Mouse (Mus musculus): ENCODE measurements at regions not wholly inside any gene's neighbourhood (a gene's known extent, or its start where the extent isn't known, plus 50 kb on each side); places are given as distances from the start of the nearest gene placed in this dataset.

DNA sequence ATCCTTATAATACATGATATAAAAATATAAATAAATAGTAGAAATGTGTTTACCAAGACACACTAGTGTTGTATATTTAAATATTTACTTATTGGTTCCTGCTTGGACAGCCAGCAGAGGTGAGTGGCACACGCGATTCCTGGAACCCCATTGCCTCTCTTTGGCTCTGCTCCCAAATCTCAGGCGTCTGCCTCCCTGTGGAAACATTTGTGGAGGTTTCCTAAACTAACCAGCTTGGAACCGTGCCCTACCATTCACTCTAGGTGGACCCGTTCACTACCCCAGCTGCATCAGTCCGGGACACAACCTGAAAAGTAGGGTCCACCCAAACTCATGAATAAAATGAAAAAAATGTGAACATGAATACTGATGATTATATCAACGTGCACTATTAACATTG, 404.0 kb upstream of the Defb41 start:
- no peak for ATAC-seq (replicated peaks)
- H3K27ac ChIP-seq (replicated peaks), result no peak overlapping the region

DNA sequence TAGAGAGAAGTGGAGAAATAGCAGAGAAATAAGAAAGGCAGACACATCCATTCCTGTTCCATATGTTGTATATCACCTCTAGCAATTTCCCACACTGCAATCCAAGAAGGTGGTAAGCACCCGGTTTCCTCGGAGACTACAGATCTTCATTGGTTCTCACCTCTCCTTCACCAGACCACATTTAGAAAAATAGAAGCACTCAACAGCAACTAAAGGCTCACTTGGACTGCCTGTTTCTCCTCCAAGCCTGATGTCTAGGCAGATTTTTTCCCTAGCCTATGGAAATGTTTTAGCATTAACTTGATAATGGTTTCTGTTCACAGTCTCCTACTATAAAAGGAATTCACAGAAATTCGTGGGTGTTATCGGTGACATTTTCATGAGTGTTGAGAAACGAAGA, 403.3 kb upstream of the Defb41 start:
- Histone ChIP-seq H3K4me3 (no peak overlapping the region), H3K36me3 (no peaks in the 10 kb centered on the region), H3K27me3 (no peaks in the 10 kb centered on the region), H3K4me2 (replicated peaks) (no peak overlapping the region), H3K9me3 (no peaks in the 10 kb centered on the region), H3K4me1 (no peaks in the 10 kb centered on the region), H3K27ac (replicated peaks) (no peak overlapping the region), H3K9ac (replicated peaks) (no peak overlapping the region)
- no peak for ATAC-seq (replicated peaks)
- 87% methylated on average over 5 of the region's 5 CpGs for WGBS

More for the DNA sequence above, 404.0 kb upstream of the Defb41 start:
- Histone ChIP-seq H3K27me3 (no peaks in the 10 kb centered on the region), H3K4me3 (no peak overlapping the region), H3K36me3 (no peaks in the 10 kb centered on the region), H3K4me2 (replicated peaks) (no peak overlapping the region), H3K4me1 (no peaks in the 10 kb centered on the region), H3K9me3 (no peaks in the 10 kb centered on the region), H3K9ac (replicated peaks) (no peak overlapping the region)
- WGBS, result 81% methylated on average over 7 of the region's 7 CpGs

DNA sequence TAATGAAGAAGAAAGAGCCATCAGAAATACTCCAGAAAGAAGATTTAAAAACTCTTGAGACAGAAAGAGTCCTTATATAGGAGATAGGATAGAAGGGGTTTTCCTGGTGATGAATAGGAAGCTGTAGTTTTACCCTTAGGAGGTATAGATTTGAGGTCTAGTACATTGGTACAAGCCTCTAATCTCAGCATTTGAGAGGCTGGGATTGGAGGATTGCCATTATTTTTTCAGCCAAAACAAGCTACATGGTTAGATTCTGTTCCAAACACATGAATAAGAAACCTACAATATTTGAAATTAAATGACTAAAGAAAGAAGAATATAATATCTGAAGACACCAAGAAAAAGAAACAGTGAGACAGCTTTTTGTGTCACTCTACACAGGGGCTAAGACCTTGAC, 375.9 kb upstream of the Defb41 start:
- H3K36me3 ChIP-seq, result no peaks in the 10 kb centered on the region
- H3K4me1 ChIP-seq, result no peaks in the 10 kb centered on the region; the same call in 1 of the 2 replicates
- no peak overlapping the region for H3K9ac ChIP-seq (replicated peaks)
- no peaks in the 10 kb centered on the region for H3K9me3 ChIP-seq
- ATAC-seq (replicated peaks), result no peak
- no peak overlapping the region for H3K27ac ChIP-seq (replicated peaks)
- H3K4me3 ChIP-seq, result no peak overlapping the region
- no peak overlapping the region for H3K4me2 ChIP-seq (replicated peaks)
- H3K27me3 ChIP-seq, result no peaks in the 10 kb centered on the region

DNA sequence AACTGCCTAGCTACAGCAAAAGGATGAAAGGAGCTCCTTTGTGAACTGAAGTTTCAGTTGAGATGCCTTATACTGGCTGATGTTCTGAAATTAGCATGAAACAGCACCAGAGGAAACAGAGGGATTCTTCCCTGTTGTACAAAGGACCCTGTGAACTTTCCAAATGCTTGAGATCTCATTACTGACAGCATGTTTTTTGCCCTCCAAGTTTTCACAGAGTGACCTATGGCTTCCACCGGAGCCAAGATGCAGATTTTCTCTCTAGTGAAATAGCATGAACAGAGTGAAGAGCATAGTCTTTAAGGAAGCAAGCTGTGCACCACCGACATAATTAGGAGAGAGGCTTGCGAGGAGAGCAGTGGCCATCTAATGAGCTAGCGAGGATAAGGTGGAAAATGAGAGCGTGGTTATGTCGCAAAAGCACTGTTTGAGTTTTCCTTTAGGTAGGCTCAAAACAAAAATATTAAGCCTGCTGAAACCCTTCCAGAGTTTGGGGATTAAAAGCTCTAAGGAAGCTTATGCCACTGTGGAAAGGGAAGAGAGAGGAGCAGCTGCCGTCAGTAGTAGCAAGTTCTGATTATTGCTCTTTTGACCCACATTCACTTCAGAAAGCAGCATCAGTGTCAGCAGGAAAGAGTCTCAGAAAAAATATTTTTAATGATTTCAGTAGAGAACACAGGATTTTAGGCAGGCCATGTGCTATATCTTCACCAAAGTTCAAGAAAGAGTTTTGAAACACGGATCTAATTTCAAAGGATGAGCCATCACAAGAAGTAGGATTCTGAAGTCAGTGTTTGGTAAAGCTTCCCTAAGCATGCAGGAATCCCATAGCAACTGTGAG, 374.7 kb upstream of the Defb41 start:
- no peak overlapping the region for H3K27ac ChIP-seq (replicated peaks)
- H3K36me3 ChIP-seq, result no peaks in the 10 kb centered on the region
- no peaks in the 10 kb centered on the region for H3K9me3 ChIP-seq
- no peak overlapping the region for H3K4me3 ChIP-seq
- no peaks in the 10 kb centered on the region; the same call in 1 of the 2 replicates for H3K4me1 ChIP-seq
- H3K9ac ChIP-seq (replicated peaks), result no peak overlapping the region
- peak; percentile 72; the same call in 1 of the 2 replicates for ATAC-seq (replicated peaks)
- no peaks in the 10 kb centered on the region for H3K27me3 ChIP-seq
- no peak overlapping the region for H3K4me2 ChIP-seq (replicated peaks)
- WGBS, result 7% methylated on average over 8 of the region's 8 CpGs

DNA sequence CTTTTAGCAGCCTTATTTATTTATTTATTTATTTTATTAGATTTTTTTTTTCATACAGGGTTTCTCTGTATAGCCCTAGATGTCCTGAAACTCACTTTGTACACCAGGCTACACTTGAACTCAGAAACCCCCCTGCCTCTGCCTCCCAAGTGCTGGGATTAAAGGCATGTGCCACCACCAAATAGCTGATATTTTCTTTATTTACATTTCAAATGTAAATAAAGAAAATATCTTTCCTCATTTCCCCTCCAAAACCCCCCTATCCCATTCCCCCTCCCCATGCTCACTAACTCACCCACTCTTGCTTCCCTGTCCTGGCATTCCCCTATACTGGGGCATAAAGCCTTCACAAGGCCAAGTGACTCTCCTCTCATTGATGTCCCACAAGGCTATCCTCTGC, 372.4 kb upstream of the Defb41 start:
- Histone ChIP-seq H3K9ac (replicated peaks) (no peak overlapping the region), H3K9me3 (no peaks in the 10 kb centered on the region), H3K4me2 (replicated peaks) (no peak overlapping the region), H3K4me3 (no peak overlapping the region), H3K4me1 (no peaks in the 10 kb centered on the region; the same call in 1 of the 2 replicates), H3K36me3 (no peaks in the 10 kb centered on the region), H3K27me3 (no peaks in the 10 kb centered on the region), H3K27ac (replicated peaks) (no peak overlapping the region)
- no peak for ATAC-seq (replicated peaks)

DNA sequence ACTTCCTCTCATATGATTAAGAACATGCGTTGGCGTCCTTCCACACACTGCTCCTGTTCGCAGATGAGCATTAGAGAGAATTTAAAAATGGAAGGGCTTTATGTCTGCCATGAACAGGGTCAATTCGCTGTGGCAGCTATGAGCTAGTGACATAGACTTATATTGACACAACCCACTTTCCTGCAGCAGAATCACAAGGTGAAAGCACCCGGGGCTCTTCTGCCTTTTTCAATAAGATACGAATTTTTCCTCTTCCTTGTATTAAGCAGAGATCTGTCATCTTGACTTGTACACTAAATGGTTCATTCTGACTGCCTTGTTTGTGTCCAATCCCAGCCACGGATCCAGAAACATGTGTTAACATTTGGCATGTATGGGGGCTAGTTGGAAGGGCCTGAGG, 345.3 kb upstream of the Defb41 start:
- Histone ChIP-seq H3K4me1 (no peaks in the 10 kb centered on the region), H3K27ac (replicated peaks) (no peak overlapping the region), H3K9ac (replicated peaks) (no peak overlapping the region), H3K4me3 (no peak overlapping the region), H3K9me3 (no peaks in the 10 kb centered on the region), H3K4me2 (replicated peaks) (no peak overlapping the region), H3K36me3 (no peaks in the 10 kb centered on the region), H3K27me3 (no peaks in the 10 kb centered on the region)
- WGBS, result 85% methylated on average over 7 of the region's 7 CpGs
- no peak for ATAC-seq (replicated peaks)

DNA sequence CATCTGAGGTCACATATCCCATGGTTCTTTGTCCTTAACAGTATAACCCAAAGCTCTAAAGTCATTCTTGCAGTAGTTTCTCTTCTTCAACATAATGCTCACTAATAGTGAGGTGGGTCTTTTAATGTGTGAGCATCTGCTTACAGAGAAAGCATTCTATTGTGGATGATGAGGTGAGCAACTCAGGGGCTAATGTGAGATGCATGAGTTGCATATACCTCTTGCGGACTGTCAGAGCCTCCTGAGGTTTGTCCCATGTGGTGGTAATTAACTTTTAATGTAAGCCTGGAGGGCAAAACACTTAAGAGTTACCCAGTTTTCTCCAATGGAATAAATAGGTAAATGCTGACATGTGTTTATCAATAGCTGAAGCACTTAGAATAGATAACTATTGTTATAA, 334.9 kb upstream of the Defb41 start:
- Histone ChIP-seq H3K27me3 (no peaks in the 10 kb centered on the region), H3K9me3 (no peaks in the 10 kb centered on the region), H3K4me3 (no peak overlapping the region), H3K9ac (replicated peaks) (no peak overlapping the region), H3K36me3 (no peaks in the 10 kb centered on the region), H3K27ac (replicated peaks) (no peak overlapping the region), H3K4me2 (replicated peaks) (no peak overlapping the region), H3K4me1 (no peaks in the 10 kb centered on the region)
- 69% methylated on average over 1 of the region's 1 CpGs for WGBS
- ATAC-seq (replicated peaks), result no peak

DNA sequence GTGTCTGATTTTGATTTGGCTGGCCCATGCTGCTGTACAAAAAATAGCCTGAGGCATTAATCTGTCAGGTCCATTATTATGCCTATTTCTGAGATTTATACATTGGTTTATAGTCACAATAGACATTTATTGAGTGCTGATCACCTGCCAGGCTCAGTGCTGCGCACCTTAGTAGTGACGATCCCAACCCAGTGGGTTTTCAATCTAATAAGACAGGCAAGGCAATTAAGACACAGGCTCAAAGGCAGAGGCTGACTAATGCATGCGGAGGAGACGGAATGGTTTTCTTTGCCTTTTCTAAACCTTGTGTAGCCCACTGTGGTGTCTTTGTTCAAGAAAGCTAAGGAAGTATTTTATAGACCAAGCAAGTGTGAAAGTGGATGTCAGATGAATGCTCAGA, 334.0 kb upstream of the Defb41 start:
- 14% methylated on average over 4 of the region's 4 CpGs for WGBS
- no peak overlapping the region for H3K4me3 ChIP-seq
- H3K4me2 ChIP-seq (replicated peaks), result no peak overlapping the region
- no peak overlapping the region for H3K9ac ChIP-seq (replicated peaks)
- H3K36me3 ChIP-seq, result no peaks in the 10 kb centered on the region
- H3K27me3 ChIP-seq, result no peaks in the 10 kb centered on the region
- H3K27ac ChIP-seq (replicated peaks), result no peak overlapping the region
- no peaks in the 10 kb centered on the region for H3K4me1 ChIP-seq
- no peaks in the 10 kb centered on the region for H3K9me3 ChIP-seq
- no peak for ATAC-seq (replicated peaks)

DNA sequence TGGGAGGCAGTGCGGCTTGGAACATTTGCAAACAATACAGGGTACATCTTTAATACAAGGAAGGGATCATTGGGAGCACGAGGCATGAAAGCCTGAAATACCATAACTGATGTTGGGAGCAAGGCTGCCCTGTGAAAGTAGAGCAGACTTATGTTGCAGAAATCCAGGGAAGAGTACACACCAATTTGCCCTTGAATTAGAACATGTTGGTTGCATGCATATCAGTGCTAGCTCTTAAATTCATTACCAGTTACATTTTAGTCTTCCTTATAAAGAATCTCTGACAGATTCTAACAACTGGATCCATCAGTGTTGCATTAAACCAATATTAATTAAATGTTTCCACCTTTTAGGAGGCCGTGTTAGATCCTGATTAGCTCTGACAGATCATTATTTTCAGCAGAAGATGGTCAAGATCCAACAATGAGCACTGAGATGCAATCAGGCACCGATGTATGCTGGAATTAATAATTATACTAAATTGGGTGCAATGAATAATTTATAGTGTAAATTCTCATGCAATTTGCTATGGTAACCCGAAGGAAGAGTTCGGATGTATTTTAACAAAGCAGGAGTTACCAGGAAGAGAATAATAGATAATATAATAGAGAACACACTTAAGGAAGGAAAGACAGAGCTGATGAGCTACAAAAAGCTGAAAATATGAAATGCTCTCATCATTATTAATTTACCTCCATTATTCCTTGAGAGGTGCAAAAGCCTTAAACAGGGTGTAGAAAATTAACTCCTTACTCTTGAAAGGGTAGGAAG, 318.6 kb upstream of the Defb41 start:
- Histone ChIP-seq H3K4me2 (replicated peaks) (no peak overlapping the region), H3K9ac (replicated peaks) (no peak overlapping the region), H3K36me3 (no peaks in the 10 kb centered on the region), H3K4me1 (no peaks in the 10 kb centered on the region), H3K27me3 (no peaks in the 10 kb centered on the region), H3K27ac (replicated peaks) (no peak overlapping the region), H3K9me3 (no peaks in the 10 kb centered on the region), H3K4me3 (no peak overlapping the region)
- WGBS, result 54% methylated on average over 6 of the region's 6 CpGs
- ATAC-seq (replicated peaks), result no peak

DNA sequence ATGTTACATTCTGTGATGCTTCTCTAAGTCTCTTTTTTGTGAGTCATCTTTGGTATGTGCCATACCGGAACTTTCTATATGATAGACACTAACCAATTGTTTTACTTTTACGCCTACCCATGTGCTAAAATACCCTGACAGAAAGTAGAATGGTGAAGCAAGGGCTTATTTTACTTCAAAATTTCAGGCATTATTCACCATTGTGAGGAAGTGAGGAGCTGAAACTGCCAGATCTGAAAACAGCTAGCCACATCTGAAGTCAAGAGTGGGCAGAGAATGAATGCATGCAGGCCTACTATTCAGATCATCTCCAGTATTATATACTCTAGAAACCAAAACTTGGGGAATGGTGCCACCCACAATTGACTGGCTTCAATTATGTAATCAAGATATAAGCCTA, 313.7 kb upstream of the Defb41 start:
- no peaks in the 10 kb centered on the region for H3K27me3 ChIP-seq
- ATAC-seq (replicated peaks), result no peak
- H3K4me2 ChIP-seq (replicated peaks), result no peak overlapping the region
- 91% methylated on average over 2 of the region's 2 CpGs for WGBS
- no peak overlapping the region for H3K9ac ChIP-seq (replicated peaks)
- H3K4me3 ChIP-seq, result no peak overlapping the region
- H3K4me1 ChIP-seq, result no peaks in the 10 kb centered on the region
- no peaks in the 10 kb centered on the region for H3K9me3 ChIP-seq
- no peak overlapping the region for H3K27ac ChIP-seq (replicated peaks)
- no peaks in the 10 kb centered on the region for H3K36me3 ChIP-seq

DNA sequence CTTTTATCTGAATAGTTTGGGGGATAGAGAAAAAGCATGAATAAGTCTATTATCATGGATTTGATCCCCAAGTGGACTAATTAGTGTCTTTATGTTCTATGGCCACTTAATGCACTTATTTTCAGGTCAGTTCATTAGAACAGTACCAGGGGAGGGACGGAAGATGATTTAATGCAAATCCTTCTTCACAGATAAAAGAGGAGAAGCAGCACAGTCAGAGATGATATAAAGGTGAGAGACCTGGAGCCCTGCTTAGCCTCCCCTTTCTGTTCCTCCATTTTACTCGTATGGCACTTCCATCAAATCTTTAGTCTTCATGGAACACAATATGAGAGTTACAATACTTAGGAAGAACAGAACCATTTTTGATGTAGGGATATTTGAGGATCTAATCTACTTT, 302.1 kb upstream of the Defb41 start:
- ATAC-seq (replicated peaks), result no peak
- Histone ChIP-seq H3K4me2 (replicated peaks) (no peak overlapping the region), H3K27me3 (no peaks in the 10 kb centered on the region), H3K4me1 (no peaks in the 10 kb centered on the region), H3K36me3 (no peaks in the 10 kb centered on the region), H3K9ac (replicated peaks) (no peak overlapping the region), H3K27ac (replicated peaks) (no peak overlapping the region), H3K9me3 (no peaks in the 10 kb centered on the region), H3K4me3 (no peak overlapping the region)
- WGBS, result 11% methylated on average over 2 of the region's 2 CpGs

DNA sequence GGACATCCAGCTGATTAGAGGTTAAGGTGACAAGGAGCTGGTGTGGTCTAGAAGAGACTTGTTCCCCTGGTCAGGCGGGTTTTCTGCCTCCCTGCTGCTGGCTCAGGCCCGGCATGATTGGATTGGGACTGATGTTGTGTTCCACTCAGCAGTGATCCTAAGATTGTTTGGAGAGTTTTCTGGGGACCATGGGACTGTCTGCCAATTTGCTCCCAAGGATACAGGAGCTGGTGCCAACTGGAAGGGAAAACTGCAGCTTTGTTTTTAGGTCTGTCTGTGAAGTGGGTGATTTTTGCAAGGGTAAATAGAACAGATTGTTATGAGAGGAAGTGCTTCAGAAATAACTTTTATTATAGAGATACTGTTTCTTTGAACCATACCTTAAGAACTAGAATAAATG, 286.3 kb upstream of the Defb41 start:
- H3K9me3 ChIP-seq, result no peaks in the 10 kb centered on the region
- WGBS, result 72% methylated on average over 2 of the region's 2 CpGs
- no peak overlapping the region for H3K27ac ChIP-seq (replicated peaks)
- no peak overlapping the region for H3K9ac ChIP-seq (replicated peaks)
- H3K4me2 ChIP-seq (replicated peaks), result no peak overlapping the region
- no peaks in the 10 kb centered on the region for H3K36me3 ChIP-seq
- ATAC-seq (replicated peaks), result no peak
- H3K27me3 ChIP-seq, result no peaks in the 10 kb centered on the region
- H3K4me1 ChIP-seq, result no peaks in the 10 kb centered on the region
- H3K4me3 ChIP-seq, result no peak overlapping the region
